Mouse (Mus musculus) liver, embryonic 14.5 days (tissue): ENCODE results near the gene Gm6034.
"Not testable (repeated sequence)": the region's sequence is repeated elsewhere in the genome, so short reads cannot be mapped to it uniquely, and the experiment has no call there.

Experiments used
- CTCF ChIP-seq: IDR thresholded peaks from 2 replicates; pipeline ENCODE4 v1.5.1; 2016; ENCODE audit warnings: antibody characterized with exemption, low read depth, control low read depth
- EP300 ChIP-seq: IDR thresholded peaks from 2 replicates; pipeline ENCODE4 v1.6.1; 2016; ENCODE audit warnings: antibody characterized with exemption, low read depth

GRCm38 (mm10) chr17:36085976-36086375 lies 43.2 kb downstream of the Gm6034 start:
- TF ChIP-seq CTCF, EP300: not testable (repeated sequence)
